Mouse (Mus musculus) liver, postnatal 0 days (tissue): ENCODE measurements around the gene Hoxc9. TPM values are rescaled to one million over a fixed set of nuclear protein-coding genes. Genes with fewer than 3 reads are reported as not detected.
A peak's percentile ranks its signal among the peaks of the same experiment; 100 is the strongest.

ENCODE experiments used
- ATAC-seq: fragments of 200-750 bp; cut with Nextera tagmentation; 2 replicates; pipeline ENCODE4 v1.8.0; 2017; ENCODE audit warnings: mild to moderate bottlenecking, moderate library complexity
- DNase-seq: peaks from one replicate; pipeline ENCODE4 v3.0.0-alpha.2; 2016
- H3K27ac ChIP-seq: fragments of 300-500 bp; sonication (generic); 2 replicates; pipeline ENCODE4 v1.5.1; 2014; ENCODE audit warnings: antibody characterized with exemption, moderate library complexity, mild to moderate bottlenecking, low read depth
- H3K27me3 ChIP-seq: fragments of 300-500 bp; sonication (generic); 2 replicates; pipeline ENCODE4 v1.6.1; 2014; ENCODE audit warnings: low read length, control low read depth, mixed read lengths; ENCODE audit not compliant: insufficient read depth
- H3K36me3 ChIP-seq: fragments of 300-500 bp; sonication (generic); replicated peaks from 2 replicates; pipeline ENCODE4 v1.6.1; 2014; ENCODE audit warnings: mild to moderate bottlenecking, control low read depth, low read length, moderate library complexity, mixed read lengths; ENCODE audit not compliant: insufficient read depth
- H3K4me1 ChIP-seq: fragments of 300-500 bp; sonication (generic); 2 replicates; pipeline ENCODE4 v1.6.1; 2014; ENCODE audit warnings: antibody characterized with exemption, mild to moderate bottlenecking, control low read depth; ENCODE audit not compliant: insufficient read depth
- H3K4me2 ChIP-seq: fragments of 300-500 bp; sonication (generic); 2 replicates; pipeline ENCODE4 v1.6.1; 2014; ENCODE audit warnings: low read depth, mild to moderate bottlenecking, low read length, moderate library complexity, mixed read lengths
- H3K4me3 ChIP-seq: fragments of 300-500 bp; sonication (generic); 2 replicates; pipeline ENCODE4 v1.5.1; 2014; ENCODE audit warnings: low read depth, low read length
- H3K9ac ChIP-seq: fragments of 300-500 bp; sonication (generic); replicated peaks from 2 replicates; pipeline ENCODE4 v1.6.1; 2014; ENCODE audit warnings: mild to moderate bottlenecking, moderate library complexity
- H3K9me3 ChIP-seq: fragments of 300-500 bp; sonication (generic); 2 replicates; pipeline ENCODE4 v1.6.1; 2016; ENCODE audit warnings: mild to moderate bottlenecking, control low read depth, low read length, mixed read lengths
- CTCF ChIP-seq: sonication (generic); IDR thresholded peaks from 2 replicates; pipeline ENCODE4 v1.5.1; 2016; ENCODE audit warnings: antibody characterized with exemption, low read depth
- EP300 ChIP-seq: IDR thresholded peaks from 2 replicates; pipeline ENCODE4 v1.6.1; 2016; ENCODE audit warnings: antibody characterized with exemption, low read depth, mild to moderate bottlenecking
- WGBS: fragments of 180-500 bp; shearing (Covaris S2); extraction: QIAGEN DNeasy Blood & Tissue Kit; methylation state at CpG from one replicate; pipeline ENCODE4 v1.1.7; 2014; ENCODE audit not compliant: insufficient replicate concordance; 5-methylcytosine and 5-hydroxymethylcytosine counted together
- polyA plus RNA-seq: library from polyadenylated mRNA; unstranded; fragments of >200 nt; fragmentation: Nextera tagmentation; extraction: Ambion mirVana; gene quantifications from 2 replicates; pipeline ENCODE4 v1.2.1, GENCODE M21; 2015

The Hoxc9 gene
- polyA plus RNA-seq, 1 experiment from 2014 or later: not detected

DNA sequence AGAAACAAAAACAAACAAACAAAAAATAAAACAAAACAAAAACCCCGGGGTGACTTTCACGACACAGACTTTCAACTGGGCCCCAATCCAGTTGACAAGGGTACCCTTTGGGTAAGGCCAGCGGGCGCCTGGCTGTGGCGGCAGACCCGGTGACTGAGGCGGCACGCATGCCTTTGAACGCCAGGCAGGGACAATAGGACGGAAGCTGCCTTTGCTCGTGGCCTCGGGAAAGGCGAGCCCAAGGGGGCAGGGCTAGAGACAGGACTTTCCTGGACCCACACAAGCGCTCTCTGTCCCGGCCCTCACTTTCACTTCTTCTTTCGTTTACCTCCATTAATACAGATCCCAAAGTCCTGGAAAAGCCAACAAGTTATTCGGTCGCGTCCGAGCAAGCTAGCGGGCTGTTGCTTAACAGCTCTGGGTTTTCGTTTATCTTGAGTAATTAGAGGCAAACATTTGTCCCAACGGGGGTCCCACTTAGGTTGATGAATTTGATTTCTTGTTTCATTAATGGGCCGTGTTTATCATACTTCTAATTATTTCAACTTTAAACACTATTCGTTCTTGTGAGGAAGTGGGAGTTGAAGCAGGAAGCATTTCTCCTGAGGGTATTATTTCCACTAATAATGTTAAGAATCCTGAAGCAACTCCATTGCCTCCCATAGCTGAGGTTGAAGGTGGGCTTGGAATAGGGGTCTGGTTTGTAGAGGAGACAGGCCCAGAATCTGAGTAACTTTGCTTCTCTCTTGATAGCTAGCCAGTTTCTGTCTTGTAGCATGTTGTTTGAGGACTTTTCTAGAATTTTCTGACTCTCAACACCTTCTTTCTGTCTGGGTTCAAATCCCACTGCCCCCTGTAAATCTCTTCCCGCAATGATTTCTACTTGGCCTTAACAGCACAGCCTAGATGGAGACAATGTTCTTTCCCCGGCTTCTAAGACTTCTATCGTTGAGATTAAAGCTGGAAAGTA lies 12.3 kb upstream of the Hoxc9 start:
- Histone ChIP-seq H3K36me3 (no peaks in the 10 kb centered on the region), H3K4me2 (peak overlapping the region; percentile 27; the same call in 1 of the 2 replicates), H3K27me3 (peaks cover 92% of the 10 kb centered on the region), H3K9ac (no peak overlapping the region), H3K27ac (no peak overlapping the region), H3K4me1 (no peaks in the 10 kb centered on the region), H3K4me3 (peak overlapping the region; percentile 20), H3K9me3 (no peaks in the 10 kb centered on the region)
- TF ChIP-seq EP300: no peak
- no peak for TF ChIP-seq CTCF
- DNase-seq: no peak
- no peak for ATAC-seq
- WGBS: 3% methylated on average over 28 of the region's 28 CpGs

- Histone ChIP-seq H3K9me3 (no peaks in the 10 kb centered on the region), H3K4me2 (no peak overlapping the region), H3K9ac (no peak overlapping the region), H3K4me1 (no peaks in the 10 kb centered on the region), H3K27ac (no peak overlapping the region), H3K4me3 (no peak overlapping the region), H3K27me3 (peaks cover 96% of the 10 kb centered on the region), H3K36me3 (no peaks in the 10 kb centered on the region)
- WGBS: 8% methylated on average over 26 of the region's 26 CpGs
- no peak for TF ChIP-seq CTCF
- no peak for TF ChIP-seq EP300
- ATAC-seq (no peak), DNase-seq (no peak)
Observed at GRCm38 (mm10) chr15:102965003-102965891, 11.0 kb upstream of the Hoxc9 start.

DNA sequence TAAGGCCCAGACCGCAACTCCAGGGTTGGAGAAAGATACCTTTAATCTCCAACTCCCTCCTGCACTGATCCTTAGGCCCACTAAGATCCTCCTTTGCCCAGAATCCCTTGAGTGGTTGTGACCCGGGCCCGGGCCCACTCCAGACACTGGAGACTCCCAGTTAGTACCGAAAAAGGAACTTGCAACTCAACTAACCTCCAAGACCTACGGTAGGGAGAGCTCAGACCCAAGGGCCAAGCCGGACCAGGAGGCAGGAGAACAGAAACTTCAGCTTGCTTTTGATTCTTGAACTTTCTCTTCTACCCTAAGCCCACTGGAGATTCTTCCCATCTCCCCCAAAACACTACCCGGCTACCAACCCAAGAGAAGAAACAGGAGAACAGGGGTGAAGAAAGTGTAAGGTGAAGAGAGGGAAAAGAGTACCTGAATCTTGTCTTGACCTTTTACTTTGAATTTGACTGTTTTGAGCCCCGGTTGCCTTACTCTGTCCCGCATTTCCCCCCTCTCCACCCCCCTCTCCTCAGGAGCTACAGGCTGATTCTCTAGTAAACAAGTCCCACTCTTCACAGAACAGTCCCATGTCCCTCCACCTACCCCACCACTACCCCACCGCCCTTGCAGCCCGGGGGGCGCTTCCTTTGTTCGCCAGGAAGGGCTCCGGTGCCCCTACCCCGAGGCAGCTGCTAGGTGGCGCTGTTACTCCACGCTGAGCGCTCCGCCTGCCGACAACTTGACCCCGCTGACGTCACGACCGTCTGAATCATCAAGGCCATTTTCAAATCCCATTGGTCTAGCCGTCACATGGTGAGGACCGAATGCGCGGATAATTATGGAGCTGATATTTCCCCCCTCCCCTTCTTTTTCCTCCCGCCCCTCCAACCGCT lies 10.1 kb upstream of the Hoxc9 start:
- DNase-seq (peak; percentile 77), ATAC-seq (0 out of 2 replicates have a peak, but pooled peaks have one; percentile 45)
- Histone ChIP-seq H3K4me2 (no peak overlapping the region), H3K36me3 (no peaks in the 10 kb centered on the region), H3K27ac (no peak overlapping the region), H3K4me3 (no peak overlapping the region), H3K4me1 (no peaks in the 10 kb centered on the region), H3K9ac (no peak overlapping the region), H3K27me3 (peaks cover 97% of the 10 kb centered on the region), H3K9me3 (no peaks in the 10 kb centered on the region)
- whole genome bisulfite sequencing: 3% methylated on average over 28 of the region's 30 CpGs
- TF ChIP-seq CTCF (peak; percentile 73), EP300 (no peak)

DNA sequence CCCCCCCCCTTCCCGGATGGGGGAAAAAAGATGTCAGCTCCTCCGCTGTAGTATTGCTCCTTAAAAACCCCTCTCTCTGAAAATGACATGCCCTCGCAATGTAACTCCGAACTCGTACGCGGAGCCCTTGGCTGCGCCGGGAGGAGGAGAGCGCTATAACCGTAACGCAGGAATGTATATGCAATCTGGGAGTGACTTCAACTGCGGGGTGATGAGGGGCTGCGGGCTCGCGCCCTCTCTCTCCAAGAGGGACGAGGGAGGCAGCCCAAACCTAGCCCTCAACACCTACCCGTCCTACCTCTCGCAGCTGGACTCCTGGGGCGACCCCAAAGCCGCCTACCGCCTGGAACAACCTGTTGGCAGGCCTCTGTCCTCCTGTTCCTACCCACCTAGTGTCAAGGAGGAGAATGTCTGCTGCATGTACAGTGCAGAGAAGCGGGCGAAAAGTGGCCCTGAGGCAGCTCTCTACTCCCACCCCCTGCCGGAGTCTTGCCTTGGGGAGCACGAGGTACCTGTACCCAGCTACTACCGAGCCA lies 9.4 kb upstream of the Hoxc9 start, which contains the start of gene Hoxc10:
Gene Hoxc10, plus strand, starts transcription at position 21 of the 536 bp plus-strand sequence.
- Histone ChIP-seq H3K36me3 (no peaks in the 10 kb centered on the region), H3K27me3 (peaks cover 98% of the 10 kb centered on the region), H3K9me3 (no peaks in the 10 kb centered on the region), H3K9ac (no peak within 1 kb of the TSS), H3K4me1 (no peaks in the 10 kb centered on the region), H3K27ac (no peak within 1 kb of the TSS), H3K4me3 (no peak within 1 kb of the TSS), H3K4me2 (no peak within 1 kb of the TSS)
- WGBS: 2% methylated on average over 27 of the region's 27 CpGs
- ATAC-seq (no peak), DNase-seq (no peak)
- TF ChIP-seq EP300: no peak
- TF ChIP-seq CTCF: no peak

DNA sequence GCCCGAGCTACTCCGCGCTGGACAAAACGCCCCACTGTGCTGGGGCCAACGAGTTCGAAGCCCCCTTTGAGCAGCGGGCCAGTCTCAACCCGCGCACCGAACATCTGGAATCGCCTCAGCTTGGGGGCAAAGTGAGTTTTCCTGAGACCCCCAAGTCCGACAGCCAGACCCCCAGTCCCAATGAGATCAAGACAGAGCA lies 9.0 kb upstream of the Hoxc9 start, which contains the start of gene Hoxc5:
Gene Hoxc5, plus strand, starts transcription at position 132 of the 199 bp plus-strand sequence.
- Histone ChIP-seq H3K27me3 (peaks cover 100% of the 10 kb centered on the region), H3K36me3 (no peaks in the 10 kb centered on the region), H3K4me2 (no peak within 1 kb of the TSS), H3K9me3 (no peaks in the 10 kb centered on the region), H3K9ac (no peak within 1 kb of the TSS), H3K27ac (no peak within 1 kb of the TSS), H3K4me1 (no peaks in the 10 kb centered on the region), H3K4me3 (no peak within 1 kb of the TSS)
- ATAC-seq (no peak), DNase-seq (no peak)
- TF ChIP-seq EP300: no peak
- TF ChIP-seq CTCF: no peak
- WGBS: 2% methylated on average over 12 of the region's 12 CpGs
